Mouse (Mus musculus) hindbrain, embryonic 16.5 days (tissue): ENCODE data around the gene Gys1. TPM values are rescaled to one million over a fixed set of nuclear protein-coding genes. Genes with fewer than 3 reads are reported as not detected.
"Not testable (repeated sequence)": the region's sequence is repeated elsewhere in the genome, so short reads cannot be mapped to it uniquely, and the experiment has no call there.

ENCODE experiments used
- ATAC-seq: fragments of 200-750 bp; cut with Nextera tagmentation; 2 replicates; pipeline ENCODE4 v1.8.0; 2017; ENCODE audit warnings: moderate TSS enrichment, moderate library complexity
- H3K27ac ChIP-seq: fragments of 300-500 bp; sonication (generic); 2 replicates; pipeline ENCODE4 v1.5.1; 2014; ENCODE audit warnings: low read depth, mild to moderate bottlenecking, control low read depth, low read length, moderate library complexity
- H3K27me3 ChIP-seq: fragments of 300-500 bp; sonication (generic); replicated peaks from 2 replicates; pipeline ENCODE4 v1.6.1; 2014; ENCODE audit warnings: low read length; ENCODE audit not compliant: control insufficient read depth, insufficient read depth
- H3K36me3 ChIP-seq: fragments of 300-500 bp; sonication (generic); 2 replicates; pipeline ENCODE4 v1.6.1; 2014; ENCODE audit warnings: mild to moderate bottlenecking, low read length, moderate library complexity, mixed read lengths; ENCODE audit not compliant: control insufficient read depth, insufficient read depth
- H3K4me1 ChIP-seq: fragments of 300-500 bp; sonication (generic); 2 replicates; pipeline ENCODE4 v1.6.1; 2014; ENCODE audit warnings: low read depth, low read length; ENCODE audit not compliant: control insufficient read depth, insufficient read depth
- H3K4me2 ChIP-seq: fragments of 300-500 bp; sonication (generic); 2 replicates; pipeline ENCODE4 v1.6.1; 2014; ENCODE audit warnings: mild to moderate bottlenecking, low read length, control low read depth, moderate library complexity
- H3K4me3 ChIP-seq: fragments of 300-500 bp; sonication (generic); 2 replicates; pipeline ENCODE4 v1.5.1; 2014; ENCODE audit warnings: mild to moderate bottlenecking, low read length, control low read depth, moderate library complexity
- H3K9ac ChIP-seq: fragments of 300-500 bp; sonication (generic); 2 replicates; pipeline ENCODE4 v1.6.1; 2014; ENCODE audit warnings: low read depth, mild to moderate bottlenecking, control low read depth, low read length, moderate library complexity
- H3K9me3 ChIP-seq: fragments of 300-500 bp; sonication (generic); 2 replicates; pipeline ENCODE4 v1.6.1; 2014; ENCODE audit warnings: mild to moderate bottlenecking, low read length, moderate library complexity; ENCODE audit not compliant: control insufficient read depth
- WGBS: fragments of 180-500 bp; shearing (Covaris S2); extraction: QIAGEN DNeasy Blood & Tissue Kit; methylation state at CpG from one replicate; pipeline ENCODE4 v1.1.7; 2014; 5-methylcytosine and 5-hydroxymethylcytosine counted together
- polyA plus RNA-seq: library from polyadenylated mRNA; unstranded; fragments of >200 nt; fragmentation: Nextera tagmentation; extraction: Ambion mirVana; gene quantifications from 2 replicates; pipeline ENCODE4 v1.2.1, GENCODE M21; 2015

The Gys1 gene
- 25.5 and 28.7 TPM in 2 replicates for polyA plus RNA-seq

DNA sequence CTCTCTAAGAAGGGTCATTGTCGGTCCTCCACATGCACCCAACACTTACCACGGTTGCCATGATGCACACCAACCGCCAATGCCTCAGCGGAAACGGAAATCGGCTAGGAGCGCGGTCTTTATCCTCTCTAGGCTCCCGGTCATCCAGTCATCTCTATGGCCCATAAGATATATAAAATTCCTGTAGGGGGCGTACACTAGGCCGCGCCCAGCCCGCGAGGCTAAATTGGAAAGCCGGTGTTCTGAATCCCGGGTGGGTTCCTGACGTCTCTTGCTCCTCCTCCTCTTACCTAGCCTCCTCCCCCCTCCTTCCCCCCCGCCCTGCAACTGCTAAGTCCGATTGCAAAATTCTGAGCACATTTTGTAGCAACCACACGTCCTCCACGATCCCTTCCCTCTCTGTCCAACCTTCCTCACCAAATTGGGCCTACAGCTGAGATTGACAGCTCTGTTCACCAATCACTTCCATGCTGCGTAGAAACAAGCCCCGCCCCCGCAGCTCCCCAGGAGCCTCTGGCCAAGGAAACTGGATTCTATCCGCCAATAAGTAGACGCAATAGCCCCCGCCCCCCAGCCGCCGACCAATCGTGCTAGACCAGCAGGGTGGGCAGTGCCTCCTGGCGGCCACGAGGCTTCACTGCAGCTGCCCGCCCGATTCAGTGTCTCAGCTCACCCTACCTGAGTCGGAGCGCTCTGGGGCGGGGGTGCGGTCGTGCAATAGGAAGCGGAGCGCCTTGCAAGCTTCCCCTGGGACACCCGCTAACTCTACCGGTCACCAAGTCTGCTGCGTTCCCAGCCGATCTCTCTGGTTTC, at the start of gene Gys1:
TSS of gene Gys1 (plus strand) at position 642 of the 813 bp plus-strand sequence.
- Histone ChIP-seq H3K4me3 (peak within 1 kb of the TSS; percentile 82), H3K27ac (peak within 1 kb of the TSS; percentile 78), H3K9ac (peak within 1 kb of the TSS; percentile 81), H3K4me1 (peaks cover 39% of the 10 kb centered on the region), H3K9me3 (no peaks in the 10 kb centered on the region), H3K4me2 (peak within 1 kb of the TSS; percentile 99), H3K36me3 (peaks cover 8% of the 10 kb centered on the region; the same call in 1 of the 2 replicates), H3K27me3 (no peaks in the 10 kb centered on the region)
- peak; percentile 97 for ATAC-seq
- under 1% methylated on average over 42 of the region's 45 CpGs for WGBS

DNA sequence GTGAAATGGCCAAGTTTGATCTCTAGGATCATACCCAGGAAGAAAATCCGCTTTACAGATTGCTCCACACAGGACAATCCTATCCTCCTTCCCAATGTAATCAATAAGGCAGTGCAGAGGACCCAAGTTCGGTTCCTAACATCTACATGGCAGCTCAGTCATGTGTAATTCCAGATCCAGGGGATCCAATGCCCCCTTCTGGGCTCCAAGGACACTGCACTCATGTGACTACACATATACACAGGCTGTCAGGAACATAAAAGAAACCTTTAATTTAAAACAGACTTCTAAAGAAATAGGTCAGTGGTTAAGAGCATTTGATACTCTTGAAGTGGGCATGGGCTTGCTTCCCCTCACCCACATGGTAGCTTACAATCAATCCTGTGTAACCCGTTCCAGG, 48.6 kb upstream of the Gys1 start:
- H3K4me3 ChIP-seq, result no peak overlapping the region
- peaks cover 73% of the 10 kb centered on the region for H3K36me3 ChIP-seq
- H3K27ac ChIP-seq, result no peak overlapping the region
- no peaks in the 10 kb centered on the region for H3K4me1 ChIP-seq
- no peak for ATAC-seq
- H3K4me2 ChIP-seq, result no peak overlapping the region
- H3K9ac ChIP-seq, result no peak overlapping the region
- whole genome bisulfite sequencing, result 86% methylated on average over 3 of the region's 3 CpGs
- no peaks in the 10 kb centered on the region for H3K9me3 ChIP-seq
- no peaks in the 10 kb centered on the region for H3K27me3 ChIP-seq

DNA sequence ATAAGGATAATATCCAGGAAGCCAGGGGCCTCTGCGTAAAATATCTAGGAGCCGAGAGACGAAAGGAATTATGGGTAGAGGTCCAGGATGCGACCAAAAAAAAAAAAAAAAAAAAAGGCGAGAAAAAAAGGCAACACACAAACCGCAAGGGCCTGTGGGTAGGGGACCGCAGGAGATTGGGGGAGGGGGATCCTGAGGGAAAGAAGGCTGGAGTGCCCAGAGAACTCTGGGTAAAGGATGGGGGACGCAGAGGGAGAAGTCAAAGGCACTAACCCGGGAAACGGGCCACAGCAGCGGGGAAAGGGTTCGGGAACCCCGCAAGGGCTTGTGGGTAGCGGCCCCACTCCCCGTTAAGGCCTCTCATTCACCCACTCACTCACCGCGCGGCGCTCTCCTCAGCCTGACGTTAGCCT, 39.5 kb upstream of the Gys1 start:
- Histone ChIP-seq H3K9ac (peak overlapping the region; percentile 66), H3K36me3 (peaks cover 13% of the 10 kb centered on the region), H3K27me3 (no peaks in the 10 kb centered on the region), H3K4me1 (peaks cover 16% of the 10 kb centered on the region), H3K4me2 (peak overlapping the region; percentile 97), H3K4me3 (peak overlapping the region; percentile 48), H3K27ac (peak overlapping the region; percentile 95), H3K9me3 (no peaks in the 10 kb centered on the region)
- ATAC-seq, result peak; percentile 76
- 0% methylated on average over 16 of the region's 20 CpGs for WGBS

DNA sequence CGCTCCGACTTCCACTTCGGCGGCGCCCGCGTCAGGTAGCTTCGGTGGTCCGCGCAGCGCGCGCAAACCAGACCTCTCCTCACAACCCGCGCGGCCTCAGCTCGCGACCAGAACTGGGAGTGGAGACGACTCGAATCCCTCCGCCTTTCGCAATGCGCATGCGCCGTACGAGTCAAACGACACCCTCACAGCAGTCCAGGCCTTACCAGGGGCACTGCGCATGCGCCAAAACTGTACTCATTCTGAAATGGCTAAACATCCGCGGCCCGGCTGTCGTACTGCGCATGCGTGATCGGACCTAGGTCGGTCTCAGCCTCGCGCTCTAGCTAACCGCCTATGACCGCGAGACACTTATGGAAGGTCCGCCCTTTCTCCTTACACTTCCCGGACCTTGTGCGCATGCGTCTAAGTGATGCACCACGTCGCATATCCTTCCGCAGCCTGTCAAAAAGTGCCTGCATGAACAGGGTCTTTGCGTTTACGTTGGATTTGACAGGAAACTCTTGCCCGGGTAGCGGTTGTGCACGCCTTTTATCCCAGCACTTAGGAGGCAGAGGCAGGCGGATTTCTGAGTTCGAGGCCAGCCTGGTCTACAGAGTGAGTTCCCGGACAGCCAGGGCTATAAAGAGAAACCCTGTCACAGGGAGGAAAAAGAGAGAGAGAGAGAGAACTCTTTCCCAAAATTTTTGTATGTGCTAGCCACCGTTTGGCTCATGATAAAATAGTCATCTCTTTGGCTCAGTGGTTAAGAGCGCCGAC, 38.9 kb upstream of the Gys1 start, which contains the start of gene Snrnp70:
TSS of gene Snrnp70 (minus strand) at position 165 of the 759 bp plus-strand sequence.
- Histone ChIP-seq H3K4me2 (peak within 1 kb of the TSS; percentile 97), H3K36me3 (peaks cover 8% of the 10 kb centered on the region), H3K9ac (peak within 1 kb of the TSS; percentile 66), H3K9me3 (no peaks in the 10 kb centered on the region), H3K27me3 (no peaks in the 10 kb centered on the region), H3K27ac (peak within 1 kb of the TSS; percentile 95), H3K4me3 (peak within 1 kb of the TSS; percentile 48), H3K4me1 (peaks cover 16% of the 10 kb centered on the region)
- under 1% methylated on average over 60 of the region's 60 CpGs for WGBS
- peak; percentile 97 for ATAC-seq

DNA sequence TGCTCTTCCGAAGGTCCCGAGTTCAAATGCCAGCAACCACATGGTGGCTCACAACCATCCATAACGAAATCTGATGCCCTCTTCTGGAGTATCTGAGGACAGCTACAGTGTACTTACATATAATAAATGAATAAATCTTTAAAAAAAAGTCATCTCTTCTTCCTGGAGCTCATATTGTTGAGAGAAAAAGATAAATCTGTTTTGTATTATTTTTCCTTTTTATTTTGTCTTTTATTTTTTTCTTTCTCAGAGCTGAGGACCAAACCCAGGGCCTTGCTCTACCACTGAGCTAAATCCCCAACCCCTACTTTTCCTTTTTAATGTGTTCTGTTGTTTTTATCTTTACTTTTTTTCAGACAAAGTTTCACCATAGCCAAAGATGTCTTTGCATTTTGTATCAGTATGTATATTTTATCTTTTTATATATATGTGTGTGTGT, 38.3 kb upstream of the Gys1 start:
- Histone ChIP-seq H3K4me3 (peak overlapping the region; percentile 48), H3K4me2 (peak overlapping the region; percentile 73), H3K4me1 (peaks cover 16% of the 10 kb centered on the region), H3K9ac (peak overlapping the region; percentile 60; the same call in 1 of the 2 replicates), H3K27ac (peak overlapping the region; percentile 83)
- peak; percentile 31 for ATAC-seq
- H3K9me3 ChIP-seq, H3K27me3 ChIP-seq, H3K36me3 ChIP-seq: not testable (repeated sequence)
- WGBS, result 4% methylated on average over 3 of the region's 3 CpGs

DNA sequence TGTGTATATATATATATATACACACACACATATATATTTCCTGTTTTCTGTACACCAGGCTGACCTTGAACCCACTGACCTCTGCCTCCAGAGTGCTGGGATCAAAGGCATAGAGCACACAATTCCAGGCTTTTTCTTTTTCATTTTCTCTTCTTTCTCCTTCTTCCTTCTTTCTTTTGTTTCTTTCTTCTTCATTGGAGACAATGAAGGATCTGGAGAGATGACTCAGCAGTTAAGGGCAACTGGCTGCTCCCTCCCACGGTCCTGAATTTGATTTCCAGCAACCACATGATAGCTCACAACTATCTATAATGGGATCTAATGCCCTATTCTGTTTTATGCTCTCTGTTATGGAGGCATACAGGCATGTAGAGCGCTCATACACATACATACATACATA, 37.9 kb upstream of the Gys1 start:
- no peak for ATAC-seq
- 79% methylated on average over 2 of the region's 2 CpGs for WGBS
- H3K27me3 ChIP-seq, result no peaks in the 10 kb centered on the region
- H3K27ac ChIP-seq, result no peak overlapping the region
- H3K9me3 ChIP-seq, result no peaks in the 10 kb centered on the region
- H3K36me3 ChIP-seq, result peaks cover under 1% of the 10 kb centered on the region; the same call in 1 of the 2 replicates
- no peak overlapping the region for H3K4me3 ChIP-seq
- H3K4me1 ChIP-seq, result peaks cover 16% of the 10 kb centered on the region
- H3K4me2 ChIP-seq, result no peak overlapping the region
- no peak overlapping the region for H3K9ac ChIP-seq

GRCm38 (mm10) chr7:45401521-45402085, 33.0 kb upstream of the Gys1 start:
- ATAC-seq, result no peak
- 81% methylated on average over 10 of the region's 10 CpGs for WGBS

GRCm38 (mm10) chr7:45403532-45404261, 30.9 kb upstream of the Gys1 start:
- H3K27me3 ChIP-seq, result peaks cover 39% of the 10 kb centered on the region
- no peaks in the 10 kb centered on the region for H3K9me3 ChIP-seq
- H3K4me3 ChIP-seq, result no peak overlapping the region
- H3K4me1 ChIP-seq, result peaks cover 7% of the 10 kb centered on the region; the same call in 1 of the 2 replicates
- no peak overlapping the region for H3K27ac ChIP-seq
- 46% methylated on average over 6 of the region's 6 CpGs for whole genome bisulfite sequencing
- H3K36me3 ChIP-seq, result no peaks in the 10 kb centered on the region
- H3K4me2 ChIP-seq, result no peak overlapping the region
- no peak for ATAC-seq
- no peak overlapping the region for H3K9ac ChIP-seq

More at GRCm38 (mm10) chr7:45401521-45402085, 33.0 kb upstream of the Gys1 start:
- H3K4me3 ChIP-seq, result no peak overlapping the region
- peaks cover 19% of the 10 kb centered on the region for H3K27me3 ChIP-seq
- H3K4me1 ChIP-seq, result peaks cover 5% of the 10 kb centered on the region; the same call in 1 of the 2 replicates
- H3K9me3 ChIP-seq, result no peaks in the 10 kb centered on the region
- no peak overlapping the region for H3K27ac ChIP-seq
- H3K4me2 ChIP-seq, result no peak overlapping the region
- H3K36me3 ChIP-seq, result no peaks in the 10 kb centered on the region
- no peak overlapping the region for H3K9ac ChIP-seq
